Mouse (Mus musculus): ENCODE data around the gene Sertad1.

The Sertad1 gene

GRCm38 (mm10) chr7:27486770-27487697 is at the start of gene Sertad1:
TSS of gene Sertad1 (plus strand) at chr7:27486910.
- DNase-seq (ENCODE audit: low spot score), result peak; percentile 100

- DNase-seq (ENCODE audit: low spot score), result no peak
Observed at GRCm38 (mm10) chr7:27437544-27437943, 49.2 kb upstream of the Sertad1 start.

- no peak for DNase-seq (ENCODE audit: low spot score)
Observed at GRCm38 (mm10) chr7:27440014-27440413, 46.7 kb upstream of the Sertad1 start.

GRCm38 (mm10) chr7:27446051-27446450 is 40.7 kb upstream of the Sertad1 start:
- DNase-seq (ENCODE audit: low spot score), result no peak

- DNase-seq (ENCODE audit: low spot score), result no peak
Observed at GRCm38 (mm10) chr7:27446521-27447418, 39.9 kb upstream of the Sertad1 start.

GRCm38 (mm10) chr7:27447419-27448286 is 39.1 kb upstream of the Sertad1 start, which contains the start of the genes Sptbn4 and Blvrb:
TSS of gene Sptbn4 (minus strand) at chr7:27447686.
TSS of gene Blvrb (plus strand) at chr7:27447978.
- peak; percentile 100 for DNase-seq (ENCODE audit: low spot score)

GRCm38 (mm10) chr7:27448421-27449206 is 38.1 kb upstream of the Sertad1 start:
- DNase-seq (ENCODE audit: low spot score), result no peak

GRCm38 (mm10) chr7:27449256-27449862 is 37.4 kb upstream of the Sertad1 start:
- DNase-seq (ENCODE audit: low spot score), result peak; percentile 79

GRCm38 (mm10) chr7:27451359-27451758 is 35.4 kb upstream of the Sertad1 start:
- no peak for DNase-seq (ENCODE audit: low spot score)

GRCm38 (mm10) chr7:27452206-27452770 is 34.4 kb upstream of the Sertad1 start:
- DNase-seq (ENCODE audit: low spot score), result no peak

GRCm38 (mm10) chr7:27454461-27455121 is 32.1 kb upstream of the Sertad1 start:
- no peak for DNase-seq (ENCODE audit: low spot score)

- DNase-seq (ENCODE audit: low spot score), result no peak
Observed at GRCm38 (mm10) chr7:27455273-27455672, 31.4 kb upstream of the Sertad1 start.

GRCm38 (mm10) chr7:27458614-27459013 is 28.1 kb upstream of the Sertad1 start:
- DNase-seq (ENCODE audit: low spot score), result no peak

GRCm38 (mm10) chr7:27459640-27460039 is 27.1 kb upstream of the Sertad1 start:
- DNase-seq (ENCODE audit: low spot score), result no peak

GRCm38 (mm10) chr7:27460477-27460876 is 26.2 kb upstream of the Sertad1 start:
- no peak for DNase-seq (ENCODE audit: low spot score)

- DNase-seq (ENCODE audit: low spot score), result no peak
Observed at GRCm38 (mm10) chr7:27467648-27468047, 19.1 kb upstream of the Sertad1 start.

GRCm38 (mm10) chr7:27471390-27472120 is 15.2 kb upstream of the Sertad1 start:
- DNase-seq (ENCODE audit: low spot score), result no peak

- DNase-seq (ENCODE audit: low spot score), result peak; percentile 36
Observed at GRCm38 (mm10) chr7:27472596-27472995, 14.1 kb upstream of the Sertad1 start.
